Mouse (Mus musculus) megakaryocyte, embryonic 14.5 days (primary cell): Measurements from ENCODE around the gene Vps4b. TPM values are rescaled to one million over a fixed set of nuclear protein-coding genes. Genes with fewer than 3 reads are reported as not detected.
A peak's percentile ranks its signal among the peaks of the same experiment; 100 is the strongest.

ENCODE experiments used
- H3K27me3 ChIP-seq: replicated peaks from 2 replicates; pipeline ENCODE3; 2012; ENCODE audit warnings: inconsistent platforms
- H3K36me3 ChIP-seq: replicated peaks from 2 replicates; pipeline ENCODE3; 2012; ENCODE audit warnings: low read length, inconsistent platforms, mixed read lengths
- H3K4me1 ChIP-seq: 2 replicates; pipeline ENCODE4 v1.6.1; 2012; ENCODE audit warnings: inconsistent platforms
- H3K4me3 ChIP-seq: replicated peaks from 2 replicates; pipeline ENCODE3; 2012; ENCODE audit warnings: moderate library complexity, mild to moderate bottlenecking, inconsistent platforms
- H3K9me3 ChIP-seq: 2 replicates; pipeline ENCODE4 v1.6.1; 2012; ENCODE audit warnings: inconsistent platforms
- FLI1 ChIP-seq: IDR thresholded peaks from 2 replicates; pipeline ENCODE4 v1.6.1; 2012; ENCODE audit warnings: low read length, inconsistent platforms, mixed read lengths
- GATA1 ChIP-seq: IDR thresholded peaks from 3 replicates; pipeline ENCODE4 v1.6.1; 2012; ENCODE audit warnings: mixed read lengths, low read length, inconsistent platforms, borderline replicate concordance
- polyA plus RNA-seq: library from polyadenylated mRNA; stranded (reverse); fragments of >175 nt; gene quantifications from 2 replicates; pipeline ENCODE4 v1.2.3, GENCODE M21; 2012; ENCODE audit warnings: low replicate concordance; ENCODE audit not compliant: insufficient read depth

Vps4b gene
- polyA plus RNA-seq, 1 experiment: 23.8 TPM

- Histone ChIP-seq H3K27me3 (no peaks in the 10 kb centered on the region), H3K4me3 (peak overlapping the region; percentile 93), H3K36me3 (peaks cover 26% of the 10 kb centered on the region), H3K4me1 (peaks cover 41% of the 10 kb centered on the region), H3K9me3 (no peaks in the 10 kb centered on the region)
- no peak for TF ChIP-seq GATA1
- TF ChIP-seq FLI1: no peak
These were observed 37.6 kb downstream of the Vps4b start for GRCm38 (mm10) chr1:106758734-106759571.

- no peaks in the 10 kb centered on the region for H3K9me3 ChIP-seq
These were observed 39.9 kb downstream of the Vps4b start for GRCm38 (mm10) chr1:106756633-106757032.

GRCm38 (mm10) chr1:106752013-106752412, 44.5 kb downstream of the Vps4b start:
- H3K27me3 ChIP-seq: no peaks in the 10 kb centered on the region
- H3K4me1 ChIP-seq: peaks cover 8% of the 10 kb centered on the region
- TF ChIP-seq GATA1: no peak
- TF ChIP-seq FLI1: no peak
- H3K4me3 ChIP-seq: no peak overlapping the region
- H3K36me3 ChIP-seq: peaks cover 76% of the 10 kb centered on the region
- no peaks in the 10 kb centered on the region for H3K9me3 ChIP-seq

More at GRCm38 (mm10) chr1:106756633-106757032, 39.9 kb downstream of the Vps4b start:
- TF ChIP-seq FLI1 (no peak), GATA1 (no peak)
- no peaks in the 10 kb centered on the region for H3K27me3 ChIP-seq
- peaks cover 33% of the 10 kb centered on the region for H3K36me3 ChIP-seq
- no peak overlapping the region for H3K4me3 ChIP-seq
- peaks cover 41% of the 10 kb centered on the region for H3K4me1 ChIP-seq

- H3K4me3 ChIP-seq: no peak overlapping the region
- no peaks in the 10 kb centered on the region for H3K4me1 ChIP-seq
- H3K9me3 ChIP-seq: no peaks in the 10 kb centered on the region
- H3K27me3 ChIP-seq: no peaks in the 10 kb centered on the region
- TF ChIP-seq GATA1: no peak
- TF ChIP-seq FLI1: no peak
- H3K36me3 ChIP-seq: peaks cover 90% of the 10 kb centered on the region
These were observed 45.9 kb downstream of the Vps4b start for GRCm38 (mm10) chr1:106750656-106751055.

GRCm38 (mm10) chr1:106748555-106749315, 47.8 kb downstream of the Vps4b start:
- no peaks in the 10 kb centered on the region for H3K4me1 ChIP-seq
- no peak overlapping the region for H3K4me3 ChIP-seq
- TF ChIP-seq GATA1: no peak
- no peak for TF ChIP-seq FLI1
- H3K27me3 ChIP-seq: no peaks in the 10 kb centered on the region
- peaks cover 91% of the 10 kb centered on the region for H3K36me3 ChIP-seq
- no peaks in the 10 kb centered on the region for H3K9me3 ChIP-seq

- Histone ChIP-seq H3K4me1 (no peaks in the 10 kb centered on the region), H3K4me3 (no peak overlapping the region), H3K27me3 (no peaks in the 10 kb centered on the region), H3K36me3 (peaks cover 93% of the 10 kb centered on the region), H3K9me3 (no peaks in the 10 kb centered on the region)
- TF ChIP-seq GATA1: no peak
- no peak for TF ChIP-seq FLI1
These were observed 53.5 kb downstream of the Vps4b start for GRCm38 (mm10) chr1:106742980-106743379.

GRCm38 (mm10) chr1:106740735-106741134, 55.8 kb downstream of the Vps4b start:
- no peak for TF ChIP-seq FLI1
- TF ChIP-seq GATA1: no peak

GRCm38 (mm10) chr1:106739810-106740209, 56.7 kb downstream of the Vps4b start:
- Histone ChIP-seq H3K36me3 (peaks cover 89% of the 10 kb centered on the region), H3K4me1 (peaks cover 8% of the 10 kb centered on the region), H3K27me3 (no peaks in the 10 kb centered on the region), H3K9me3 (no peaks in the 10 kb centered on the region), H3K4me3 (no peak overlapping the region)
- TF ChIP-seq GATA1 (no peak), FLI1 (no peak)

More at GRCm38 (mm10) chr1:106740735-106741134, 55.8 kb downstream of the Vps4b start:
- H3K9me3 ChIP-seq: no peaks in the 10 kb centered on the region
- peaks cover 90% of the 10 kb centered on the region for H3K36me3 ChIP-seq
- no peak overlapping the region for H3K4me3 ChIP-seq
- H3K27me3 ChIP-seq: no peaks in the 10 kb centered on the region
- H3K4me1 ChIP-seq: peaks cover 8% of the 10 kb centered on the region

- peaks cover 8% of the 10 kb centered on the region for H3K4me1 ChIP-seq
- H3K4me3 ChIP-seq: no peak overlapping the region
- H3K27me3 ChIP-seq: no peaks in the 10 kb centered on the region
- H3K36me3 ChIP-seq: peaks cover 87% of the 10 kb centered on the region
- TF ChIP-seq GATA1 (no peak), FLI1 (no peak)
- no peaks in the 10 kb centered on the region for H3K9me3 ChIP-seq
These were observed 58.4 kb downstream of the Vps4b start for GRCm38 (mm10) chr1:106738092-106738491.

GRCm38 (mm10) chr1:106736211-106736610, 60.3 kb downstream of the Vps4b start:
- Histone ChIP-seq H3K4me1 (peaks cover 8% of the 10 kb centered on the region), H3K27me3 (no peaks in the 10 kb centered on the region), H3K4me3 (no peak overlapping the region), H3K9me3 (no peaks in the 10 kb centered on the region), H3K36me3 (peaks cover 73% of the 10 kb centered on the region)
- TF ChIP-seq FLI1 (no peak), GATA1 (no peak)
